ENCODE assay signal across 8 mouse cellular contexts in the genomic region with DNA sequence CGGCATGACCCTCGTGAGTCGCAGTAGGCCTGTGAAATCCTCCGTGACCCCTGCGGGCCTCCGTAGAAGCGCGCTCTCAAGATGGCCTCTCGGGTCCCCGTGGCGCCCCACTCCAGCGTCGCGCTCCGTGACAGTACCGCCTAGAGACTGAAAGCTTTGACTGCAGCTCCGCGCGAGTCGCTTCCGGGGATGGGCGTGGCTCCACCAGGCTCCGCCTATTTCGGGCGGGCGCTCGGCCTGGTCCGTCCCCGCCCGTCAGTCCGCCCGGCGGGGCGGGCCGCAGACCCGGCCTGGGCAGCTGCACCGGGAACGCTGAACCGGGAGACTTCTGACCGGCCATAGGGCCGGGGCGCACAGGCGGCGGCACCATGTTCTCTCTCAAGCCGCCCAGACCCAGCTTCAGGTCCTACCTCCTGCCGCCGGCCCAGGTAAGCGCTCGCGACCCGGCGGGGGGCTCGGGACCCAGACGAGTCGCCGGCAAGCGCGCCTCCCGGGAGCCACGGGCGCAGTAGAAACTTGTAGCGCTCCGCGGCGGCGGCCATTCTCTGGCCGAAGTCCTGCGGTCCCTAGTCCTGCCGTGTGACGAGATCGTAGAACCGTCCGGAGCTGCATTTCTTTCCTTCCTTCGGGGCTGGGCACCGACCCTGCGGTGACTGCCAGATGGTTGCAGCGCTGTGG. TPM values are rescaled to one million over a fixed set of nuclear protein-coding genes. Genes with fewer than 3 reads are reported as not detected.
DNase-seq lines count a peak whose midpoint lies in the region; ATAC-seq and TF ChIP-seq lines count a peak whose summit lies in the region.

TSS of gene Mtmr10 (plus strand) at position 240 of the 678 bp plus-strand sequence.

- H3K27me3 ChIP-seq in kidney, embryonic 14.5 days (ENCODE audit: control insufficient read depth, insufficient read depth, low read length) = no peaks in the 10 kb centered on the region
- H3K27me3 ChIP-seq in limb, embryonic 15.5 days = no peaks in the 10 kb centered on the region

- H3K4me3 ChIP-seq in bone marrow macrophage, adult 2 months (ENCODE audit: insufficient read depth, low read length) = peak within 1 kb of the TSS; percentile 96
- H3K4me3 ChIP-seq in embryonic fibroblast, embryonic 13.5 days (ENCODE audit: insufficient read depth, low read length) = peak within 1 kb of the TSS; percentile 98
- H3K4me3 ChIP-seq in kidney, embryonic 14.5 days (ENCODE audit: low read length) = peak within 1 kb of the TSS; percentile 82
- H3K4me3 ChIP-seq in limb, embryonic 15.5 days = peak within 1 kb of the TSS; percentile 68

- TF ChIP-seq CTCF in bone marrow macrophage, adult 2 months (IDR thresholded peaks at IDR 0.05; ENCODE audit: low read depth, low read length) = no peak
- TF ChIP-seq CTCF in embryonic fibroblast, embryonic 13.5 days (IDR thresholded peaks at IDR 0.05; ENCODE audit: borderline replicate concordance, insufficient read depth, low read length) = no peak

- peaks cover 22% of the 10 kb centered on the region for H3K4me1 ChIP-seq in bone marrow macrophage, adult 2 months (ENCODE audit: control insufficient read depth, insufficient read depth, low read length)
- peaks cover 9% of the 10 kb centered on the region for H3K4me1 ChIP-seq in embryonic fibroblast, embryonic 13.5 days (ENCODE audit: control insufficient read depth, insufficient read depth, low read length)
- H3K4me1 ChIP-seq in kidney, embryonic 14.5 days (ENCODE audit: control insufficient read depth, insufficient read depth, low read length) = no peaks in the 10 kb centered on the region
- H3K4me1 ChIP-seq in limb, embryonic 15.5 days = no peaks in the 10 kb centered on the region

- no peaks in the 10 kb centered on the region for H3K9me3 ChIP-seq in kidney, embryonic 14.5 days (ENCODE audit: control insufficient read depth, low read length)
- no peaks in the 10 kb centered on the region for H3K9me3 ChIP-seq in limb, embryonic 15.5 days

- peak within 1 kb of the TSS; percentile 75 for H3K9ac ChIP-seq in kidney, embryonic 14.5 days (ENCODE audit: low read depth, low read length)
- H3K9ac ChIP-seq in limb, embryonic 15.5 days = peak within 1 kb of the TSS; percentile 68

- peak; percentile 99 for ATAC-seq in kidney, embryonic 14.5 days (ENCODE audit: low FRiP score, low TSS enrichment)
- ATAC-seq in limb, embryonic 15.5 days (ENCODE audit: insufficient number of reproducible peaks, low FRiP score, low TSS enrichment, low read depth) = peak; percentile 98

- under 1% methylated on average over 75 of the region's 77 CpGs for WGBS in kidney, embryonic 14.5 days
- WGBS in limb, embryonic 15.5 days = under 1% methylated on average over 76 of the region's 77 CpGs

- DNase-seq in A20 (ENCODE audit: low read depth, low spot score) = peak; percentile 89
- DNase-seq in heart, adult 9 months (ENCODE audit: low spot score in 2 of 2) = peak; percentile 97 to 98
- peak; percentile 95 to 97 for DNase-seq in monocyte, adult 2 months (ENCODE audit: low read depth in 1 of 2, low spot score in 2 of 2)
- DNase-seq in spleen, postnatal 36 days (ENCODE audit: low spot score in 2 of 2) = peak; percentile 95

- no peaks in the 10 kb centered on the region for H3K36me3 ChIP-seq in kidney, embryonic 14.5 days (ENCODE audit: control insufficient read depth, insufficient read depth, low read length)
- H3K36me3 ChIP-seq in limb, embryonic 15.5 days = peaks cover 14% of the 10 kb centered on the region

- peak within 1 kb of the TSS; percentile 80 for H3K27ac ChIP-seq in bone marrow macrophage, adult 2 months (ENCODE audit: insufficient read depth, low read depth, low read length)
- peak within 1 kb of the TSS; percentile 46; the same call in 1 of the 2 replicates for H3K27ac ChIP-seq in embryonic fibroblast, embryonic 13.5 days (ENCODE audit: insufficient read depth, low read length)
- H3K27ac ChIP-seq in kidney, embryonic 14.5 days (ENCODE audit: low read depth, low read length) = peak within 1 kb of the TSS; percentile 70
- H3K27ac ChIP-seq in limb, embryonic 15.5 days = peak within 1 kb of the TSS; percentile 82

- 0 out of 2 replicates have a peak, but pooled peaks have one; percentile 18 for TF ChIP-seq POLR2A in bone marrow macrophage, adult 2 months (IDR thresholded peaks at IDR 0.05; ENCODE audit: borderline replicate concordance, low read depth, low read length)
- peak; percentile 86 for TF ChIP-seq POLR2A in embryonic fibroblast, embryonic 13.5 days (IDR thresholded peaks at IDR 0.05; ENCODE audit: low read depth, low read length)

- peak within 1 kb of the TSS; percentile 48 for H3K4me2 ChIP-seq in kidney, embryonic 14.5 days (replicated peaks; ENCODE audit: low read depth, low read length)
- H3K4me2 ChIP-seq in limb, embryonic 15.5 days = peak within 1 kb of the TSS; percentile 54

RNA-seq across cellular contexts. Expression of gene Mtmr10, which starts in this region (rescaled TPM):
- polyA plus RNA-seq in bone marrow macrophage, adult 2 months (2012; ENCODE audit: insufficient read depth, insufficient read length, missing spikeins) = 17.0 and 24.4 TPM in 2 replicates
- 19.8 and 27.4 TPM in 2 replicates for polyA plus RNA-seq in embryonic fibroblast, embryonic 13.5 days (2011; ENCODE audit: insufficient read length, low read depth, missing spikeins)
- 5.8 and 12.5 TPM in 2 replicates for polyA plus RNA-seq in kidney, embryonic 14.5 days (2014; fragmentation: Nextera tagmentation; extraction: Ambion mirVana)
- 15.1 and 15.5 TPM in 2 replicates for polyA plus RNA-seq in limb, embryonic 15.5 days (2015; fragmentation: Nextera tagmentation; extraction: Ambion mirVana)

Comparison
In these comparisons a context has a peak if more than half of its experiments do, and no peak if none do; other contexts are left out.
1. Peak in every context shown above with its lines: DNase-seq, ATAC-seq, H3K4me3 ChIP-seq and H3K27ac ChIP-seq.